Mouse (Mus musculus): ENCODE results near the gene Ifitm7.
A peak's percentile ranks its signal among the peaks of the same experiment; 100 is the strongest.
"Not testable (repeated sequence)": the region's sequence is repeated elsewhere in the genome, so short reads cannot be mapped to it uniquely, and the experiment has no call there.

Ifitm7 gene

GRCm38 (mm10) chr16:13986574-13987478 is at the start of gene Ifitm7, which contains the start of gene 2900011O08Rik:
TSS of gene Ifitm7 (minus strand) at chr16:13986888.
TSS of gene 2900011O08Rik (plus strand) at chr16:13986604.
- peak; percentile 3 for DNase-seq

GRCm38 (mm10) chr16:14033076-14033475 is 46.4 kb upstream of the Ifitm7 start:
- DNase-seq, result no peak

- DNase-seq, result peak; percentile 3
Observed at GRCm38 (mm10) chr16:14030650-14031049, 44.0 kb upstream of the Ifitm7 start.

DNA sequence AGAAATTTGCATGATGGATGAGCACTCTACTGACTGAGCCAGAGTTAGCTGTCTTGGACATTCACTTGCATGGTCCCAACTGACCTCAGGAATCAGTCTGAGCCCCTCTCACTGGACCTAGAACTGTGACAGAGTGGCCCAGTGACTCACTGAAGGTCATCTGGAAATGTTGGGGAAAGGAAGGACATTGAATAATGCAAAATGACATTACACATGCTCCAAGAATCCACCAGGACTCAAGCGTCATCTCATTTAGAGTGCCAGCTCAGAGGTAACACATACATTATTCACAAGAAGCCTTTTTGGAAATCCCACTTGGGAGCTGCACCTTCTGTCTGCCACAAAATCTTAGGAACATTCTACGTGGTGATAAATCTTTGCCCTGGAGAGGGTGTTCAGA is 43.2 kb upstream of the Ifitm7 start:
- DNase-seq, result no peak

DNA sequence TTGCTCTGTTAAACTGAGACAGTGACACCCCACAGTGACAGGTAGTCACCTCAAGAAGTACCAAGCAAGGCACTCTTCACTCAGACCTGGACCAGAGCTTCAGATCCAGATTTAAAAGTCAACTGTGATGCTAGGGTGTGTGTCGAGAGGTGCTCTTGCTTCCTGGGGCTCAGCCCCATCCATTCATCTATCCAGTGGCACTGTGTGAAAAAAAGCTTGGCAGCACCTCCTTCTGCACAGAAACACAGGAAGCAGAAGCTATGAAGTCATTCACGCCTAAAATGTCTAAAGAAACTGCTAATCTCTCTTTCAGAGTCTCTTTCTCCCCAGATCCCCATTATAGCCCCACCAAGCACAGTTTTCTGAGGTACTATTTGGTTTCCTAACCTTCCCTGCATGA is 42.4 kb upstream of the Ifitm7 start:
- DNase-seq, result no peak

DNA sequence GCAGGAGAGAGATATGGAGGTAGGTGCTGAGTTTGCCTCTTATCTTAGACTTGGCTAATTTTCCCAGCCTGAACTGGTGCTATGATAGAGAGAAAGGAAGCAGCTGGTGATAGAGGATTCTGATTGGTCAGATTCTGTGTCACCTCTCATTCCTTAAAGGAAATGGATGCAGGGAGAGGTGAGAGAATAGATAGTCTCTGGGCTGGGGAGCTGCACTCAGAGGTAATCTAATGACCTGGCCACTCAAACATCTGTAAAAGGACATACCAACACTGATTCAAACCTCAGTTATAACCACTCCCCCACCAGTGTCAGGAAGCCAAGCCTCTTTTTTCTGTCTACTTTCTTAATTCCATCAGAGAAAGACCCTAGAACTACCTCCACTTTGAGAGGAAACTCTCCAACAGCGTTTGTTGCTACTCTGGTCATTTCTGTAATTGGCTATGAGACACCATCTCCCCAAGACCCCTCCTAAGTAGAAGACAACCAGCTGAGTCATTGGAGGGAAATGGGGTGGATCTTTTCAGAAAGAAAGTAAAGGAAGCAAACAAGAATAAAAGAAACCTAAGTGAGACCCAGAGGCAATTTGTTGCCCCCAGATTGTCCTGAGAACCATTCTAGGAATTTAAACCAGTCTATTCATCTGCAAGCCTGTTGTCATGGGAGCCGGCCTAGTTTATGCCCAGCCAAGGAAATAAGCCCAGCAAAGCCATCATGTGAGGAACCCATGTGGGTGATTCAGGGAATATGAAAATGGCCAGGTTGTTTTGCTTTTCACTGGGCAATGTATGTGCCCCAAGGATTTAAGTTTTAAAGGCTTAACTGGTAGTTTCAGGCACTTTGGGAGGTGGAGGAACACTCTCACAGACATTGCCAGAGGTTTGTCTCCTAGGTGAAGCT is 38.7 kb upstream of the Ifitm7 start:
- DNase-seq, result no peak

DNA sequence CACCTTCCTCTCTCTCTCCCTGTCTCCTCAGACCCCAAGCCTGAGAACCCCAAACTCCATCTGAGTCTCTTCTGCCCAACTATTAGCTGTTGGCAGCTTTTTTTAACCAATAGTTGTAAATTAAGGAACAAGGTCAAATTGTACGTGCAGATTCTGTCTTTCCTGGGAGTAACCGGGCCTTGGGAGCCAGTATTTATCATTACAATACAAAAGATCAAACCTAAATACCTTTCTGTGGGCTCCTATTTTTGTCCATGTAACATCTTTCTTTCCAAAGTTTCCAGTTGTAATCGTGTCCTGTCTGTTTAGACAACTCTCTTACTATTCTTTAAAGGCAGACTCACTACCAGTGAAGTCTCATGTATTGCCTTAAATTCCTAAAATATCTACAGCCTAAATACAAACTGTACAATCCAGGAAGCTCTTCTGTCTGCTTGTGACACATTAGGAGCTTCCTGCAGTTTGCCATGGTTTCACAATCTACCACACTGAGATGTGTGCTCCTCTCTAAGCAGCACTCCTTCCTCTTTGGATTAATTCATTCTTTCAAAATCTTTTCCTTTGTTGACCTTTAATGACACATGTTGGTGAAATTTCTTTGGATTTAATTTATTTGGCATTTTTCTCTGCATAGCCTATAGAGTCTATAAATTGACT is 34.6 kb upstream of the Ifitm7 start:
- DNase-seq, result no peak

- DNase-seq, result no peak
Observed at GRCm38 (mm10) chr16:14017306-14017705, 30.6 kb upstream of the Ifitm7 start.

GRCm38 (mm10) chr16:14009966-14010365 is 23.3 kb upstream of the Ifitm7 start:
- no peak for DNase-seq

- no peak for DNase-seq
Observed at GRCm38 (mm10) chr16:14008708-14009107, 22.0 kb upstream of the Ifitm7 start.

DNA sequence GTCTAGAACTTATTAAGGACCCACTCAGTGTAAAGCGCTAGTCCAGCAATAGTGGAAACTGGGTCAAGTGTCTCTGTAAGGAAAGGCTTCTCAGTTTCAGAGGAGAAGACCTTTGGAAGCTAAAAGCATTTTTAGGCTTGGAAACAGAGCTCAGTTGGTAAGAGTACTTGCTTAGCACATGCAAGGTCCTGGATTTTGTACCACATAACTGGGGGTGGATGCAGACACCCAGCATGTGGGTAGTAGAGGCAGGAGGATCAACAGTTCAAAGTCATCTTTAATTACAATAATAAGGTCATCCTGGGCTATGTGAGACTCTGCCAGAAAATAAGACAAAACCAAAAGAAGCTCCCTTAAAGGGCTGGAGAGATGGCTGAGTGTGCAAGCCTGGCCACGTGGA is 21.4 kb upstream of the Ifitm7 start:
- DNase-seq, result peak; percentile 15

DNA sequence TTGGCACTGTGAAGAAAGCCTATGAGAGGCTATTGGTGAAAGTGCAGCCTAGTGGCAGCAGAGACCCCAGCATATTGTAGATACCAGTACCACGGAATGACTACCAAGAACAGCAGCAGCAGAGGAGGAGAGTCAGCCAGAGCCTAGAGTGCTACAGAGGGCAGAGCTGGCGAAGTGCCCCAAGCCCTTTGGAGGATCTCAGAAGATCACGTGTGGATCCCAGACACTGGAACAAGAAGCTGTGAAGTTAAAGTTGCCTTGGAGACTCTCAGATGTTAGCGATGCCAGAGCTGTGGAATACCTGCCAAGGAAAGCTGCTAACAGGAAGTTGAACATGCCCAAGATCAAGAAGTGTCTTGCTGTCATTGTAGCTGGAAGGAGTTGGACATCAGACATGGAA is 18.6 kb upstream of the Ifitm7 start:
- peak; percentile 52 for DNase-seq

DNA sequence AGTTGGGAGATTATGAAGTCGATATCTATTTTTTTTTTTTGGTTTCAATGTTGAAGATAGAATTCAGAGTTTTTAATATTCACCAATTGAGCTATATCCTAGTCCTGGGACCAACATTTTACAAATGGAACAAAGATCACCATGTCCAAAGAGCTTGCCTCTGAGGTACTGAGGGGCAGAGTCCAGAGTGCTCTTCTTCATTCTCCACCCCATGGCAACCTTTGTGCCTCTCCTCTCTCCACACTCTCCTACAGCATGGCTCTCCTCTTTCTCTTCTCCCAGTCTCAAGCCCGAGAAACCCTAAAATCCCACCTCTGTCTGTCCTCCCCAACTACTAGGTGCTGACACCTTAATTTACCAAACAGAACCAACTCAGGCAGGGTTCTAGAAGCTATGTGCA is 18.0 kb upstream of the Ifitm7 start:
- peak; percentile 23 for DNase-seq

- DNase-seq, result peak; percentile 67
Observed at GRCm38 (mm10) chr16:14004170-14004569, 17.5 kb upstream of the Ifitm7 start.

DNA sequence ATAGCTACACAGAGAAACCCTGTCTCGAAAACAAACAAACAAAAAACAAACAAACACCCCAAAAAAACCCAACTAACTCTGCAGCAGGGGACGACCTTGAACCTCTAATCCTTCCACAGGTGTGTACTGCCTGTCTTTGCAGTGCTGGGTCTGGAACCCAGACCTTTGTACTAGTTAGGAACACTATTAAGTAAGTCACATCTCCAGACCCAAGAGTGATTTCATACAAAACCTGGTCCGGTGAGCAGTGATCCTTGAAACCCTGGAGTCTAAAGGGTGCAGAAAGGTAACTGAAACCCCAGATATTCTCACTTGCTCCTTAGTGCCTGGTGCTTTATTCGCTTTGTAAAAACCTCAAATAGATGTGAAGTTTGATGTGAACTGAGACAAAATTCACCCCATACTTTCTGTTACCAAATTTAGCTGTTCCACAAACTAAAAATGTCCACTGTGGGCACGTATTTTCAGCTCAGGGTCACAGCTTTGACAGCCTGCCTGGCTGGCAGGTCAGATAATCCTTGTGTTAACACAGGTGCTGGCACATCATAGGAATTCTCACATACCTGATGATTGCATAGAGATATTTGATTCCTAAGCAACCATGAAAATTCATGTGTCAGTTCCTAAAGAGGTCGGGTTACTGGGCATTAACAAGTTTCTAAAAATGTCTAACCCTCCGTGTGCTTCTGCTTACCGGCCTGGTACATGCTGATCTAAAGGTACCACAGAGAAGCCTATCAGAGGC is 16.9 kb upstream of the Ifitm7 start:
- DNase-seq, result peak; percentile 54

- no peak for DNase-seq
Observed at GRCm38 (mm10) chr16:13994502-13994901, 7.8 kb upstream of the Ifitm7 start.

DNA sequence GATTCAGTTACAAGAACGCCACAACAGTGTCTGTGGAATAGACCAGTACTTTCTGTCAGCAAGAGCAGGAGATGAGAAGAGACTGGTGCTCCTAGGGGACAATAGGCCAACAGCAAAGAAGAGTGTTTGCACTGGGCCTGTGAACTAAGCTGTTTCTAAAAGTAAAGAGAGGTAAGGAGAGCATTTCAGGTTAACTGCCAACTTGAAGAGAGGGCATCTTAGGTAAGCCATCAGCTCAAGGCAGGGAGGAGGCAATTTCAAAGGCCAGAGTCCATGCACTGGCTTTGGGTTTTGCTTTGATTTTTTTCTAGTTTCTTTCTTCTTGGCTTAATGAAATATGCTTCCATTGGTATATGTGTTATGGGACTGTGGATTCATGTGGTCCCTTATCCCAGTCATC is 7.4 kb upstream of the Ifitm7 start:
- peak; percentile 34 for DNase-seq

GRCm38 (mm10) chr16:13992518-13993248 is 6.0 kb upstream of the Ifitm7 start:
- DNase-seq, result no peak

DNA sequence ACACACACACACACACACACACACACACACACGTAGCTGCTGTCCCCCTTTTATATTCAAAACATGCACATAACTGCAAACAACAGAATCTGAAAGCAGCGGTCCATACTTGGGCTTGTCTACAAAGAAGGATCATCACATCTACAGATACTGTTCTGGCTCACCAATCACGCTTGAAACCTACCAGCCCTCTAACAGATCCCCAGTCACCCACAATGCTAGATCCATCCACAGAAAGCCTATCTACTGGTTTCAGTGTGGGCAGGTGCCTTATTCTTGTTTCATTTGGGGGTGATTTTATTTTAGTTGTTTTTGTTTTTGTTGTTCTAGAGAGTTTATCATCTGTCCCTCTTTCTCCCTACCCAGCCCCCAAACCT is 503 bp downstream of the Ifitm7 start:
- DNase-seq, result no peak

DNA sequence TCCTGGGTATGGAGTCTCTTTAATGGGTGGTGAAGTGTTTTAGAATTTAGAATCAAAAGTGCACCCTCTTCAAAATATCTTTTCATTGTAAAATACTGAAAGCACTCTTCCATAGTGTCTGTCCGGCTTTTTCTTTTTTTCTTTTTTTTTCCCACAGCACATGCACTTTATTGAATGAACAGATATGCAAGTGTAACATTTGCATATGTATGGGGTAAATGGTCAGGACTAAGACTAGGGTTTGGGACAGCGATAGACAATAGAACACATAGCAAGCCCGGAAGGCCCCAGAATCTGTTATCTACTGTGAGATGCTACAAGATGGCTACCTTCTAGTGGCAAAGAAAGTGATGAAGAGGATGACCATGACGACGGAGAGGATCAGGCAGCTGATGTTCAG is 3.5 kb downstream of the Ifitm7 start:
- DNase-seq, result no peak

- not testable (repeated sequence) for DNase-seq
Observed at GRCm38 (mm10) chr16:13981726-13982125, 5.0 kb downstream of the Ifitm7 start.

- not testable (repeated sequence) for DNase-seq
Observed at GRCm38 (mm10) chr16:13977026-13977425, 9.7 kb downstream of the Ifitm7 start.
